Mouse (Mus musculus): ENCODE measurements around the gene Abhd14b. TPM values are rescaled to one million over a fixed set of nuclear protein-coding genes. Genes with fewer than 3 reads are reported as not detected.

The Abhd14b gene
- polyA plus RNA-seq, 1 experiment from 2014 or later, result 11.0 TPM

DNA sequence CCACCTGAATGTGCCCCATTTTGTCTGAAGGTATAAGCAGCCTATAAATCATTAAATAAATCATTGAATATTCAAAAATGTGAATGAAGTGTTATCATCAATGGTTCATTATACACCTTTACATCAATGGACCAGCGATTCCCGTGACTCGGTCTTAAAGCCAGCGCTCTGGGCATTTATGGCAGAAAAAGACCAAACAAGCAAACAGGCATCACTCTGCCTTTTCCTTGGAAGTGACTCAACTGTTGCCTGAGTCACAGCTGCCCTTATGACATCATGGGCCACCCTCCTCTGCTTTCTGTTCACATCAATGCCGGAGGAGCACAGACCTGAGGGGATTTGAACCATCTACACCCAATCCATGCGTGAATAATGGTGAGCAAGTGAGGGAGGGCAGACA, 52.4 kb downstream of the Abhd14b start, which contains the start of gene Iqcf1:
Gene Iqcf1 (plus strand): TSS at position 301 of the 400 bp plus-strand sequence.
- H3K4me1 ChIP-seq (ENCODE audit: insufficient read depth), result no peaks in the 10 kb centered on the region
- H3K9me3 ChIP-seq (ENCODE audit: low read depth, low read length), result no peaks in the 10 kb centered on the region
- no peak within 1 kb of the TSS for H3K4me2 ChIP-seq
- no peaks in the 10 kb centered on the region for H3K36me3 ChIP-seq (ENCODE audit: insufficient read depth)
- no peak within 1 kb of the TSS for H3K9ac ChIP-seq
- H3K27ac ChIP-seq (ENCODE audit: low read depth), result no peak within 1 kb of the TSS
- WGBS, result 94% methylated on average over 6 of the region's 6 CpGs
- DNase-seq (no peak), ATAC-seq (ENCODE audit: insufficient read depth) (no peak)
- no peaks in the 10 kb centered on the region for H3K27me3 ChIP-seq (ENCODE audit: insufficient read depth, low read length)
- no peak within 1 kb of the TSS for H3K4me3 ChIP-seq (ENCODE audit: low read depth, low read length)
- TF ChIP-seq CTCF (IDR thresholded peaks at IDR 0.05; ENCODE audit: low read depth), result no peak

DNA sequence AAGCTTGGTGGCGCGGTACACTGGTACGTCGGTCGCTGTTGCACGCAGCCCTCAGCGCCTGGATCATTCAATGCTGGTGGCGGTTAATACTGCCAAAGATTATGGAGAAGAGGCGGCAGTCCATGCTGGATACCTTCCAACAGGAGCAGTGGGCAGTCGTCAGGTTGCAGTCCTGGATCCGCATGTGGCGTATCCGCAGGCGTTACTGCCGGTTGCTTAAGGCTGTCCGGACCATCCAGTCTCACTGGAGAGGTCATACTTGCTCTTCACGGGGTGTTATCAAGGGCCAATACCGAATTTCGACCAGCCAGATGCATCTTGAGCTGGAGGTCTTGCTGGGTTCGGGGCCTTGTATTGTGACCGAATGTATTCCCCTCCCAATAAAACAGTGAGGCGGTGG, 54.6 kb downstream of the Abhd14b start:
- no peak overlapping the region for H3K4me2 ChIP-seq
- H3K9ac ChIP-seq, result no peak overlapping the region
- H3K4me1 ChIP-seq (ENCODE audit: insufficient read depth), result no peaks in the 10 kb centered on the region
- no peak for TF ChIP-seq CTCF (IDR thresholded peaks at IDR 0.05; ENCODE audit: low read depth)
- H3K27me3 ChIP-seq (ENCODE audit: insufficient read depth, low read length), result no peaks in the 10 kb centered on the region
- H3K9me3 ChIP-seq (ENCODE audit: low read depth, low read length), result no peaks in the 10 kb centered on the region
- H3K27ac ChIP-seq (ENCODE audit: low read depth), result no peak overlapping the region
- H3K36me3 ChIP-seq (ENCODE audit: insufficient read depth), result no peaks in the 10 kb centered on the region
- no peak for ATAC-seq (ENCODE audit: insufficient read depth)
- DNase-seq, result no peak
- 83% methylated on average over 22 of the region's 22 CpGs for WGBS
- no peak overlapping the region for H3K4me3 ChIP-seq (ENCODE audit: low read depth, low read length)

Other genes with a start within 250 kb of the Abhd14b start
- 49.2 and 55.0 TPM in 2 replicates for gene Ppm1m, start 247.7 kb upstream of the Abhd14b start, polyA plus RNA-seq (2014; fragmentation: Nextera tagmentation; extraction: Ambion mirVana)
- 77.0 and 78.1 TPM in 2 replicates for gene Twf2, start 244.4 kb upstream of the Abhd14b start, polyA plus RNA-seq (2014; fragmentation: Nextera tagmentation; extraction: Ambion mirVana)
- gene Tlr9, start 224.9 kb upstream of the Abhd14b start, polyA plus RNA-seq (2014; fragmentation: Nextera tagmentation; extraction: Ambion mirVana), result 0.08 and 0.09 TPM in 2 replicates
- gene Alas1, start 198.8 kb upstream of the Abhd14b start, polyA plus RNA-seq (2014; fragmentation: Nextera tagmentation; extraction: Ambion mirVana), result 104 and 110 TPM in 2 replicates
- 27.1 and 29.5 TPM in 2 replicates for gene Poc1a, start 166.4 kb upstream of the Abhd14b start, polyA plus RNA-seq (2014; fragmentation: Nextera tagmentation; extraction: Ambion mirVana)
- 23.9 and 27.3 TPM in 2 replicates for gene Dusp7, start 78.8 kb upstream of the Abhd14b start, polyA plus RNA-seq (2014; fragmentation: Nextera tagmentation; extraction: Ambion mirVana)
- 1,268 and 1,276 TPM in 2 replicates for gene Rpl29, start 18.0 kb upstream of the Abhd14b start, polyA plus RNA-seq (2014; fragmentation: Nextera tagmentation; extraction: Ambion mirVana)
- gene Acy1, start 9.1 kb upstream of the Abhd14b start, polyA plus RNA-seq (2014; fragmentation: Nextera tagmentation; extraction: Ambion mirVana), result 33.2 and 34.9 TPM in 2 replicates
- gene Abhd14a, start 219 bp downstream of the Abhd14b start, polyA plus RNA-seq (2014; fragmentation: Nextera tagmentation; extraction: Ambion mirVana), result 46.0 and 48.4 TPM in 2 replicates
- 95.9 and 109 TPM in 2 replicates for gene Pcbp4, start 5.8 kb downstream of the Abhd14b start, polyA plus RNA-seq (2014; fragmentation: Nextera tagmentation; extraction: Ambion mirVana)
- 0.26 and 0.34 TPM in 2 replicates for gene Gpr62, start 18.5 kb downstream of the Abhd14b start, polyA plus RNA-seq (2014; fragmentation: Nextera tagmentation; extraction: Ambion mirVana)
- gene Rrp9, start 28.5 kb downstream of the Abhd14b start, polyA plus RNA-seq (2014; fragmentation: Nextera tagmentation; extraction: Ambion mirVana), result 45.2 and 52.7 TPM in 2 replicates
- gene Parp3, start 29.5 kb downstream of the Abhd14b start, polyA plus RNA-seq (2014; fragmentation: Nextera tagmentation; extraction: Ambion mirVana), result 1.6 and 2.4 TPM in 2 replicates
- gene Iqcf1, start 52.5 kb downstream of the Abhd14b start, polyA plus RNA-seq (2014; fragmentation: Nextera tagmentation; extraction: Ambion mirVana), result not detected in 2 replicates
- not detected in 2 replicates for gene Iqcf5, start 67.1 kb downstream of the Abhd14b start, polyA plus RNA-seq (2014; fragmentation: Nextera tagmentation; extraction: Ambion mirVana)
- not detected in 2 replicates for gene Iqcf3, start 114.2 kb downstream of the Abhd14b start, polyA plus RNA-seq (2014; fragmentation: Nextera tagmentation; extraction: Ambion mirVana)
- not detected in 2 replicates for gene Iqcf4, start 123.5 kb downstream of the Abhd14b start, polyA plus RNA-seq (2014; fragmentation: Nextera tagmentation; extraction: Ambion mirVana)
- gene Iqcf6, start 179.1 kb downstream of the Abhd14b start, polyA plus RNA-seq (2014; fragmentation: Nextera tagmentation; extraction: Ambion mirVana), result not detected in 2 replicates
- not detected in 2 replicates for gene Grm2, start 208.6 kb downstream of the Abhd14b start, polyA plus RNA-seq (2014; fragmentation: Nextera tagmentation; extraction: Ambion mirVana)
- gene Tex264, start 238.5 kb downstream of the Abhd14b start, polyA plus RNA-seq (2014; fragmentation: Nextera tagmentation; extraction: Ambion mirVana), result 41.3 and 47.8 TPM in 2 replicates